Mouse (Mus musculus) erythroblast, adult 5-6 weeks (primary cell): Measurements from ENCODE around the gene Gp1ba. TPM values are rescaled to one million over a fixed set of nuclear protein-coding genes. Genes with fewer than 3 reads are reported as not detected.

Experiments used
- ATAC-seq: replicated peaks from 2 replicates; pipeline ENCODE4 v1.8.0; 2016; ENCODE audit warnings: moderate number of reproducible peaks, mild to moderate bottlenecking, moderate TSS enrichment, inconsistent platforms; ENCODE audit not compliant: poor library complexity, low FRiP score, severe bottlenecking
- total RNA-seq, 2 experiments: library from RNA; stranded (forward) in 1 of 2; stranded (reverse) in 1 of 2; fragments of 150-400 nt in 1 of 2; fragments of 200-764, 138-1000 nt in 1 of 2; gene quantifications; 2 replicates each; pipeline versions ENCODE4 v1.2.3 to v1.2.4; 2015 to 2017; ENCODE audit warnings: low replicate concordance in 2 of 2

The Gp1ba gene
- total RNA-seq, 2 experiments from 2014 or later: not detected

- ATAC-seq: no peak
These were observed 50.7 kb downstream of the Gp1ba start for GRCm38 (mm10) chr11:70689578-70689977.

Other genes with a start within 250 kb of the Gp1ba start
- 1.7 and 9.4 TPM in 2 replicates for gene Pelp1, start 229.1 kb upstream of the Gp1ba start, total RNA-seq (2015; ENCODE audit: low replicate concordance)
- 1.1 and 3.6 TPM in 2 replicates for gene Pelp1, start 229.1 kb upstream of the Gp1ba start, total RNA-seq (2017; ENCODE audit: low replicate concordance)
- 37.4 and 64.9 TPM in 2 replicates for gene Arrb2, start 206.5 kb upstream of the Gp1ba start, total RNA-seq (2015; ENCODE audit: low replicate concordance)
- gene Arrb2, start 206.5 kb upstream of the Gp1ba start, total RNA-seq (2017; ENCODE audit: low replicate concordance): 37.1 and 38.1 TPM in 2 replicates
- 11.5 and 20.5 TPM in 2 replicates for gene Med11, start 187.2 kb upstream of the Gp1ba start, total RNA-seq (2015; ENCODE audit: low replicate concordance)
- 5.4 and 6.2 TPM in 2 replicates for gene Med11, start 187.2 kb upstream of the Gp1ba start, total RNA-seq (2017; ENCODE audit: low replicate concordance)
- gene Zmynd15, start 179.7 kb upstream of the Gp1ba start, total RNA-seq (2015; ENCODE audit: low replicate concordance): not detected in 2 replicates
- gene Zmynd15, start 179.7 kb upstream of the Gp1ba start, total RNA-seq (2017; ENCODE audit: low replicate concordance): not detected in 2 replicates
- gene Cxcl16, start 179.1 kb upstream of the Gp1ba start, total RNA-seq (2015; ENCODE audit: low replicate concordance): not detected in 2 replicates
- not detected in 2 replicates for gene Cxcl16, start 179.1 kb upstream of the Gp1ba start, total RNA-seq (2017; ENCODE audit: low replicate concordance)
- not detected in 2 replicates for gene Tm4sf5, start 133.9 kb upstream of the Gp1ba start, total RNA-seq (2015; ENCODE audit: low replicate concordance)
- not detected in 2 replicates for gene Tm4sf5, start 133.9 kb upstream of the Gp1ba start, total RNA-seq (2017; ENCODE audit: low replicate concordance)
- not detected in 2 replicates for gene Vmo1, start 124.5 kb upstream of the Gp1ba start, total RNA-seq (2015; ENCODE audit: low replicate concordance)
- gene Vmo1, start 124.5 kb upstream of the Gp1ba start, total RNA-seq (2017; ENCODE audit: low replicate concordance): not detected in 2 replicates
- not detected in 2 replicates for gene Gltpd2, start 119.9 kb upstream of the Gp1ba start, total RNA-seq (2015; ENCODE audit: low replicate concordance)
- not detected in 2 replicates for gene Gltpd2, start 119.9 kb upstream of the Gp1ba start, total RNA-seq (2017; ENCODE audit: low replicate concordance)
- 33.4 and 43.5 TPM in 2 replicates for gene Psmb6, start 113.8 kb upstream of the Gp1ba start, total RNA-seq (2015; ENCODE audit: low replicate concordance)
- gene Psmb6, start 113.8 kb upstream of the Gp1ba start, total RNA-seq (2017; ENCODE audit: low replicate concordance): 55.5 and 62.5 TPM in 2 replicates
- not detected in 2 replicates for gene Gm40193, start 106.2 kb upstream of the Gp1ba start, total RNA-seq (2015; ENCODE audit: low replicate concordance)
- gene Gm40193, start 106.2 kb upstream of the Gp1ba start, total RNA-seq (2017; ENCODE audit: low replicate concordance): not detected in 2 replicates
- gene Pld2, start 99.1 kb upstream of the Gp1ba start, total RNA-seq (2015; ENCODE audit: low replicate concordance): 0.42 TPM in 1 of 2 replicates, not detected in the other
- not detected in 2 replicates for gene Pld2, start 99.1 kb upstream of the Gp1ba start, total RNA-seq (2017; ENCODE audit: low replicate concordance)
- gene Mink1, start 76.2 kb upstream of the Gp1ba start, total RNA-seq (2015; ENCODE audit: low replicate concordance): 3.6 and 6.0 TPM in 2 replicates
- 0.98 and 1.3 TPM in 2 replicates for gene Mink1, start 76.2 kb upstream of the Gp1ba start, total RNA-seq (2017; ENCODE audit: low replicate concordance)
- gene 4930544D05Rik, start 23.3 kb upstream of the Gp1ba start, total RNA-seq (2015; ENCODE audit: low replicate concordance): not detected in 2 replicates
- gene 4930544D05Rik, start 23.3 kb upstream of the Gp1ba start, total RNA-seq (2017; ENCODE audit: low replicate concordance): not detected in 2 replicates
- not detected in 2 replicates for gene Chrne, start 19.9 kb upstream of the Gp1ba start, total RNA-seq (2015; ENCODE audit: low replicate concordance)
- gene Chrne, start 19.9 kb upstream of the Gp1ba start, total RNA-seq (2017; ENCODE audit: low replicate concordance): not detected in 2 replicates
- gene Rnf167, start 8.1 kb downstream of the Gp1ba start, total RNA-seq (2015; ENCODE audit: low replicate concordance): 146 and 222 TPM in 2 replicates
- 217 and 308 TPM in 2 replicates for gene Rnf167, start 8.1 kb downstream of the Gp1ba start, total RNA-seq (2017; ENCODE audit: low replicate concordance)
- 17.1 and 20.1 TPM in 2 replicates for gene Slc25a11, start 8.4 kb downstream of the Gp1ba start, total RNA-seq (2015; ENCODE audit: low replicate concordance)
- 16.2 and 16.6 TPM in 2 replicates for gene Slc25a11, start 8.4 kb downstream of the Gp1ba start, total RNA-seq (2017; ENCODE audit: low replicate concordance)
- 414 and 492 TPM in 2 replicates for gene Pfn1, start 15.5 kb downstream of the Gp1ba start, total RNA-seq (2015; ENCODE audit: low replicate concordance)
- 125 and 193 TPM in 2 replicates for gene Pfn1, start 15.5 kb downstream of the Gp1ba start, total RNA-seq (2017; ENCODE audit: low replicate concordance)
- gene Eno3, start 18.1 kb downstream of the Gp1ba start, total RNA-seq (2015; ENCODE audit: low replicate concordance): 1.5 and 2.9 TPM in 2 replicates
- 3.3 and 6.0 TPM in 2 replicates for gene Eno3, start 18.1 kb downstream of the Gp1ba start, total RNA-seq (2017; ENCODE audit: low replicate concordance)
- gene Spag7, start 30.3 kb downstream of the Gp1ba start, total RNA-seq (2015; ENCODE audit: low replicate concordance): 10.6 and 31.3 TPM in 2 replicates
- 21.4 and 25.6 TPM in 2 replicates for gene Spag7, start 30.3 kb downstream of the Gp1ba start, total RNA-seq (2017; ENCODE audit: low replicate concordance)
- gene Camta2, start 49.0 kb downstream of the Gp1ba start, total RNA-seq (2015; ENCODE audit: low replicate concordance): 2.9 and 5.4 TPM in 2 replicates
- 0.77 and 1.5 TPM in 2 replicates for gene Camta2, start 49.0 kb downstream of the Gp1ba start, total RNA-seq (2017; ENCODE audit: low replicate concordance)
- gene Inca1, start 61.0 kb downstream of the Gp1ba start, total RNA-seq (2015; ENCODE audit: low replicate concordance): not detected in 2 replicates
- not detected in 2 replicates for gene Inca1, start 61.0 kb downstream of the Gp1ba start, total RNA-seq (2017; ENCODE audit: low replicate concordance)
- gene Kif1c, start 61.4 kb downstream of the Gp1ba start, total RNA-seq (2015; ENCODE audit: low replicate concordance): 0.58 and 1.3 TPM in 2 replicates
- gene Kif1c, start 61.4 kb downstream of the Gp1ba start, total RNA-seq (2017; ENCODE audit: low replicate concordance): 2.4 and 2.8 TPM in 2 replicates
- gene Zfp3, start 125.1 kb downstream of the Gp1ba start, total RNA-seq (2015; ENCODE audit: low replicate concordance): 5.0 TPM in 1 of 2 replicates, not detected in the other
- gene Zfp3, start 125.1 kb downstream of the Gp1ba start, total RNA-seq (2017; ENCODE audit: low replicate concordance): not detected in 2 replicates
- gene Scimp, start 173.5 kb downstream of the Gp1ba start, total RNA-seq (2015; ENCODE audit: low replicate concordance): not detected in 2 replicates
- gene Scimp, start 173.5 kb downstream of the Gp1ba start, total RNA-seq (2017; ENCODE audit: low replicate concordance): not detected in 2 replicates
- 5.2 and 10.0 TPM in 2 replicates for gene Rabep1, start 205.7 kb downstream of the Gp1ba start, total RNA-seq (2015; ENCODE audit: low replicate concordance)
- gene Rabep1, start 205.7 kb downstream of the Gp1ba start, total RNA-seq (2017; ENCODE audit: low replicate concordance): 10.8 and 19.2 TPM in 2 replicates